Mouse (Mus musculus) liver, embryonic 14.5 days (tissue): ENCODE measurements around the gene Ttll8.

ENCODE experiments used
- CTCF ChIP-seq: IDR thresholded peaks from 2 replicates; pipeline ENCODE4 v1.5.1; 2016; ENCODE audit warnings: antibody characterized with exemption, low read depth, control low read depth
- EP300 ChIP-seq: IDR thresholded peaks from 2 replicates; pipeline ENCODE4 v1.6.1; 2016; ENCODE audit warnings: antibody characterized with exemption, low read depth

- TF ChIP-seq CTCF: no peak
- no peak for TF ChIP-seq EP300
Measured at GRCm38 (mm10) chr15:88854969-88855830, 99.0 kb downstream of the Ttll8 start.
